17 mouse cellular contexts compared by ENCODE assay signal in genomic region chr6:90725526-90725925, GRCm38 (mm10).
DNase-seq lines count a peak whose midpoint lies in the region; ATAC-seq and TF ChIP-seq lines count a peak whose summit lies in the region.
"Had no signal": no experiment of that assay in that cellular context is flagged by ENCODE, and none has a peak within 500 bp of the region (broad histone marks: within the 10 kb centered on the region; RNA-seq: fewer than 3 reads in every experiment).

No protein-coding gene starts in this region.

- no peaks in the 10 kb centered on the region; the same call in 1 of the 2 replicates for H3K36me3 ChIP-seq in forebrain, embryonic 10.5 days (replicated peaks)
- no peaks in the 10 kb centered on the region for H3K36me3 ChIP-seq in forebrain, postnatal 0 days (ENCODE audit: insufficient read depth)
- H3K36me3 ChIP-seq in midbrain, embryonic 10.5 days = peaks cover 2% of the 10 kb centered on the region; the same call in 1 of the 2 replicates

- H3K9me3 ChIP-seq in forebrain, embryonic 10.5 days = no peaks in the 10 kb centered on the region
- no peaks in the 10 kb centered on the region for H3K9me3 ChIP-seq in forebrain, postnatal 0 days (ENCODE audit: low read length)
- no peaks in the 10 kb centered on the region for H3K9me3 ChIP-seq in midbrain, embryonic 10.5 days (replicated peaks)

- 58% methylated on average over 1 of the region's 1 CpGs for WGBS in forebrain, embryonic 10.5 days
- 63% methylated on average over 1 of the region's 1 CpGs for WGBS in forebrain, postnatal 0 days
- WGBS in midbrain, embryonic 10.5 days = 67% methylated on average over 1 of the region's 1 CpGs

- no peak for TF ChIP-seq CTCF in forebrain, postnatal 0 days (IDR thresholded peaks at IDR 0.05; ENCODE audit: low read depth)
- no peak for TF ChIP-seq CTCF in layer of hippocampus, adult 2 months (conservative IDR thresholded peaks at IDR 0.05)

- no peak overlapping the region for H3K4me3 ChIP-seq in forebrain, embryonic 10.5 days
- H3K4me3 ChIP-seq in forebrain, postnatal 0 days (ENCODE audit: low read depth, low read length) = no peak overlapping the region
- H3K4me3 ChIP-seq in layer of hippocampus, adult 2 months = no peak overlapping the region
- H3K4me3 ChIP-seq in midbrain, embryonic 10.5 days = no peak overlapping the region

- H3K9ac ChIP-seq in forebrain, postnatal 0 days = no peak overlapping the region
- H3K9ac ChIP-seq: liver, embryonic 14.5 days had no signal

- peak overlapping the region; percentile 22; the same call in 1 of the 2 replicates for H3K27ac ChIP-seq in forebrain, embryonic 10.5 days
- H3K27ac ChIP-seq in forebrain, postnatal 0 days (ENCODE audit: low read depth, low read length) = no peak overlapping the region
- 0 out of 2 replicates have a peak overlapping the region, but pooled peaks have one; percentile 8 for H3K27ac ChIP-seq in layer of hippocampus, adult 2 months
- 0 out of 2 replicates have a peak overlapping the region, but pooled peaks have one; percentile 58 for H3K27ac ChIP-seq in midbrain, embryonic 10.5 days (replicated peaks)
- H3K27ac ChIP-seq: liver, embryonic 14.5 days had no signal

- H3K4me2 ChIP-seq in forebrain, postnatal 0 days (ENCODE audit: low read depth) = no peak overlapping the region

- H3K27me3 ChIP-seq in forebrain, embryonic 10.5 days (ENCODE audit: poor library complexity, severe bottlenecking) = no peaks in the 10 kb centered on the region
- no peaks in the 10 kb centered on the region for H3K27me3 ChIP-seq in forebrain, postnatal 0 days (ENCODE audit: insufficient read depth, low read length)
- no peaks in the 10 kb centered on the region for H3K27me3 ChIP-seq in midbrain, embryonic 10.5 days (ENCODE audit: low read depth, poor library complexity, severe bottlenecking)

- DNase-seq in forebrain, embryonic 10.5 days (ENCODE audit: extremely low spot score, low spot score) = no peak
- DNase-seq in forebrain, postnatal 0 days = no peak
- DNase-seq in layer of hippocampus, adult 2 months (ENCODE audit: low spot score in 2 of 2) = no peak
- no peak for DNase-seq in layer of hippocampus, postnatal 14 days (ENCODE audit: low spot score in 2 of 2)
- DNase-seq in midbrain, embryonic 10.5 days (ENCODE audit: low spot score) = no peak
- DNase-seq in retina, embryonic 14.5 days (ENCODE audit: low spot score) = peak; percentile 70
- no peak for DNase-seq in adrenal gland, adult (ENCODE audit: inconsistent age in 2 of 2, low spot score in 1 of 2)
- DNase-seq: cerebellum, postnatal 36 days; heart, postnatal 10 days; kidney, postnatal 25 days; layer of hippocampus, postnatal 36 days; left cerebral cortex, postnatal 4 days had no signal

- peaks cover 52% of the 10 kb centered on the region for H3K4me1 ChIP-seq in forebrain, embryonic 10.5 days
- H3K4me1 ChIP-seq in forebrain, postnatal 0 days (ENCODE audit: insufficient read depth) = 0 out of 2 replicates have a peak, but pooled peaks cover 3% of the 10 kb centered on the region
- H3K4me1 ChIP-seq in midbrain, embryonic 10.5 days = peaks cover 58% of the 10 kb centered on the region

- no peak for ATAC-seq in forebrain, postnatal 0 days
- no peak for ATAC-seq in inflammation-experienced regulatory T-cells, adult 6 months
- ATAC-seq: activated CD4-positive, CD25-positive, alpha-beta regulatory T cell, adult 4 months; intestine, postnatal 0 days; lung, postnatal 0 days had no signal
